Mouse (Mus musculus) embryonic facial prominence, embryonic 13.5 days (tissue): Measurements from ENCODE around the gene Olfr963. TPM values are rescaled to one million over a fixed set of nuclear protein-coding genes. Genes with fewer than 3 reads are reported as not detected.
"Not testable (repeated sequence)": the region's sequence is repeated elsewhere in the genome, so short reads cannot be mapped to it uniquely, and the experiment has no call there.

Source experiments
- ATAC-seq: fragments of 200-750 bp; cut with Nextera tagmentation; 2 replicates; pipeline ENCODE4 v1.8.0; 2017; ENCODE audit warnings: low read depth; ENCODE audit not compliant: insufficient number of reproducible peaks, insufficient read depth, low FRiP score, low TSS enrichment
- H3K27ac ChIP-seq: fragments of 300-500 bp; sonication (generic); 2 replicates; pipeline ENCODE4 v1.5.1; 2015; ENCODE audit warnings: moderate library complexity, mild to moderate bottlenecking, inconsistent platforms
- H3K27me3 ChIP-seq: fragments of 300-500 bp; sonication (generic); 2 replicates; pipeline ENCODE4 v1.6.1; 2015; ENCODE audit warnings: mild to moderate bottlenecking, inconsistent platforms
- H3K36me3 ChIP-seq: fragments of 300-500 bp; sonication (generic); 2 replicates; pipeline ENCODE4 v1.6.1; 2015; ENCODE audit warnings: mild to moderate bottlenecking, inconsistent platforms
- H3K4me1 ChIP-seq: fragments of 300-500 bp; sonication (generic); 2 replicates; pipeline ENCODE4 v1.6.1; 2015; ENCODE audit warnings: inconsistent platforms
- H3K4me2 ChIP-seq: fragments of 300-500 bp; sonication (generic); 2 replicates; pipeline ENCODE4 v1.6.1; 2015; ENCODE audit warnings: moderate library complexity, mild to moderate bottlenecking, inconsistent platforms
- H3K4me3 ChIP-seq: fragments of 300-500 bp; sonication (generic); 2 replicates; pipeline ENCODE4 v1.5.1; 2015; ENCODE audit warnings: mild to moderate bottlenecking, inconsistent platforms
- H3K9ac ChIP-seq: fragments of 300-500 bp; sonication (generic); 2 replicates; pipeline ENCODE4 v1.6.1; 2015; ENCODE audit warnings: mild to moderate bottlenecking, inconsistent platforms
- H3K9me3 ChIP-seq: fragments of 300-500 bp; sonication (generic); 2 replicates; pipeline ENCODE4 v1.6.1; 2016; ENCODE audit warnings: inconsistent platforms
- WGBS: fragments of 180-500 bp; shearing (Covaris S2); methylation state at CpG from one replicate; pipeline ENCODE4 v1.1.7; 2015; ENCODE audit warnings: mixed read lengths; 5-methylcytosine and 5-hydroxymethylcytosine counted together
- polyA plus RNA-seq: library from polyadenylated mRNA; unstranded; fragments of >200 nt; fragmentation: Nextera tagmentation; extraction: Ambion mirVana; gene quantifications from 2 replicates; pipeline ENCODE4 v1.2.1, GENCODE M21; 2015

Gene Olfr963
- polyA plus RNA-seq, 1 experiment from 2014 or later: not detected

DNA sequence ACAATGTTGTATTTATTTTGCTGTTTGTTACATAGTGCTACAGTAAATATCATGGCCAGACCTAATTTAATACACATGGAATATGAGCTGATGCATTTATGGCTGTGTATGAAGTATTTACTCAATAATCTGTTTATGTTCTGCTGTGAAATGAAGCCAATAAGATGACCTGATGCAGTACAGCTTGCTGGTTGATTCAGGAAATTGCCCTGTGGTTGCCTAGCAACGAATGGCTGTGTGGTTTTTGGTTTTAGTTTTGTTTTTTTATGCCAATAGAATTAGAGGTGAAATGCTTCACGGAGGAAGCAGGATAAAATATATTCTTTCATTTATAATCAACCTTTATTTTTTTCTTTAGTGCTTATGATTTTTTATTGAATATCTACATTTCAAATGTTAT lies 12.3 kb downstream of the Olfr963 start:
- no peak overlapping the region for H3K4me3 ChIP-seq
- H3K9ac ChIP-seq: no peak overlapping the region
- H3K4me2 ChIP-seq: no peak overlapping the region
- WGBS: 40% methylated on average over 2 of the region's 2 CpGs
- no peaks in the 10 kb centered on the region for H3K9me3 ChIP-seq
- no peak for ATAC-seq
- H3K36me3 ChIP-seq: no peaks in the 10 kb centered on the region
- no peaks in the 10 kb centered on the region for H3K27me3 ChIP-seq
- H3K27ac ChIP-seq: no peak overlapping the region
- no peaks in the 10 kb centered on the region for H3K4me1 ChIP-seq

DNA sequence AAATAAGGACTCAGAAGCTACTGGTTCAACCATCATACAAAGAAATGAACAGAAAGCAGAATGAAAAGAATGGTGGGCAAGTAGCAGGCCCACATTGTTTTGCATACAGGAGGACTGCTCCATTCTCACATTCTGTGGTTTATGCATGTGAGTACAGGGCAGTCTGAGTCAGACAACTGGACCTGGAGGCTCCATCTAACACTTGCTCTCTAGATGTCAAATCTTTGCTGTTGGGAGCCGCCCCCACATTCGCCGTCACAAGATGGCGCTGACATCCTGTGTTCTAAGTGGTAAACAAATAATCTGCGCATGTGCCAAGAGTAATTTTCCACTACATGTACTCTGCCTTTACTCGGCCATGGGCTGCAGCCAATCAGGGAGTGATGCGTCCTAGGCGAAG lies 34.1 kb downstream of the Olfr963 start:
- not testable (repeated sequence) for ATAC-seq

DNA sequence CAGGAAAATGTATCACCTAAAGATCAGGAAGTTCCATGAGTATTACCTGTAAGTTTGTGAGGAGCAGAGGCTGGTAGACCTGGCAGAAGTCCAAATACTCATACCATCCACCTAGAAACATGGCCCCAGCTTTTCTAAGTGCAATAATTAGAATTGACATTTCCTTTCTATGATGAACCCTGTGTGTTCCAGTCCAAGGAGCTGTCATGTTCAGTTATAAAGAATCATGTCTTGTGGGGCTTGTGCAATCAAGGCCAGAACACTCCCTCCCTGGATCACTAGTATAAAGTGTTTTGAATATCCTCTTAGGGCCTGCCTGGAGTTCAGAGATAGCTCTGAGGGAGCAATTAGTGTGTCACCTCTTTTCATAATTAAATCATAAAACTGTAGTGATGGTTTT lies 40.0 kb downstream of the Olfr963 start, which contains the start of gene Olfr149:
Gene Olfr149 (minus strand): TSS at position 101 of the 400 bp plus-strand sequence.
- Histone ChIP-seq H3K9ac (no peak within 1 kb of the TSS), H3K4me3 (no peak within 1 kb of the TSS), H3K4me2 (no peak within 1 kb of the TSS), H3K4me1 (no peaks in the 10 kb centered on the region), H3K36me3 (no peaks in the 10 kb centered on the region), H3K9me3 (no peaks in the 10 kb centered on the region), H3K27me3 (no peaks in the 10 kb centered on the region), H3K27ac (no peak within 1 kb of the TSS)
- no peak for ATAC-seq

More for the DNA sequence above, 34.1 kb downstream of the Olfr963 start:
- H3K4me2 ChIP-seq, H3K9ac ChIP-seq, H3K27me3 ChIP-seq, H3K4me1 ChIP-seq, H3K4me3 ChIP-seq, H3K9me3 ChIP-seq, H3K27ac ChIP-seq, H3K36me3 ChIP-seq: not testable (repeated sequence)
- 78% methylated on average over 8 of the region's 8 CpGs for WGBS

DNA sequence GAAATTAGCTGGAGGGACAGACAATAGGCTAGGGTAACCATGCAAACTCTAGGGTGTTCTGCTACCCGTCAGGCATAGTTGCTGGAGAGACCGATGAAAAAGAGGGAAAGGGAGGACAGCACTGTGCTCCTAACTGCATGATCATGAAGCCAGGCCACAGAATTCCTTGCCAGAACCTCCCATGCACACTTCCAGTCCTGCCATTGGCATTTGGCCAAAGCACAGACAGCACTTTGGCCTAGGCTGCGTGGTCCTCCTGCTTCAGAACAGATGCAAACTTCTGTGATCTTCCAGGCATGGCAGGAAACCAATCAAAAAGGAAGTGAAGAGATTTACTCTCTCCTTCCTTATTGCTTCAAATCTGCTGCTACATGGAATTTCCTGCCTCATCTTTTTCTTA lies 42.0 kb downstream of the Olfr963 start:
- Histone ChIP-seq H3K4me1 (no peaks in the 10 kb centered on the region), H3K9me3 (no peaks in the 10 kb centered on the region), H3K4me2 (no peak overlapping the region), H3K36me3 (no peaks in the 10 kb centered on the region), H3K9ac (no peak overlapping the region), H3K4me3 (no peak overlapping the region), H3K27ac (no peak overlapping the region), H3K27me3 (no peaks in the 10 kb centered on the region)
- 70% methylated on average over 3 of the region's 3 CpGs for WGBS
- ATAC-seq: no peak

DNA sequence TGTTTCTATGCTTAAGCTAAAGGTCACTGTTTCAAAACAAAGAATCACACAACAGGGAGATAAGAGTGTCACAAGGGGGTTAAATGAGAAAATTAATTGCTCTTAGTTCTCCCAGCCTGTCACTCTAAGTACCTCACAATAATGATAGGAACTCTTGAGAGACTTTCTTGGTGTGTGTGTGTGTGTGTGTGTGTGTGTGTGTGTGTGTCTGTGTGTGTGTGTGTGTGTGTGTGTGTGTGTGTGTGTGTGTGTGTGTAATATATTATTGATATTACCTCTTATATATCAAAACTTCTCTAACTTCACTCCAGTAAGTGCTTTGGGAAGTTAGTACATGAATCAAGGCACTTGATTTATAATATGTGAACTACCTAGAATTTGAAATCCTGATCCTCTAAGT lies 44.0 kb downstream of the Olfr963 start, which contains the start of gene Olfr965:
Gene Olfr965 (plus strand): TSS at position 301 of the 400 bp plus-strand sequence.
- ATAC-seq: no peak
- no peak within 1 kb of the TSS for H3K4me3 ChIP-seq
- no peaks in the 10 kb centered on the region for H3K27me3 ChIP-seq
- H3K36me3 ChIP-seq: no peaks in the 10 kb centered on the region
- H3K27ac ChIP-seq: no peak within 1 kb of the TSS
- H3K9me3 ChIP-seq: no peaks in the 10 kb centered on the region
- H3K4me1 ChIP-seq: no peaks in the 10 kb centered on the region
- H3K9ac ChIP-seq: no peak within 1 kb of the TSS
- no peak within 1 kb of the TSS for H3K4me2 ChIP-seq

Other genes starting within 250 kb of the Olfr963 start
- not detected in 2 replicates for gene Olfr952, start 240.1 kb upstream of the Olfr963 start, polyA plus RNA-seq
- not detected in 2 replicates for gene Olfr954, start 210.5 kb upstream of the Olfr963 start, polyA plus RNA-seq
- not detected in 2 replicates for gene Olfr955, start 195.3 kb upstream of the Olfr963 start, polyA plus RNA-seq
- gene Olfr44, start 173.2 kb upstream of the Olfr963 start, polyA plus RNA-seq: not detected in 2 replicates
- gene Olfr957, start 151.4 kb upstream of the Olfr963 start, polyA plus RNA-seq: 0.39 TPM in 1 of 2 replicates, not detected in the other
- not detected in 2 replicates for gene Olfr958, start 113.2 kb upstream of the Olfr963 start, polyA plus RNA-seq
- 0.06 TPM in 1 of 2 replicates, not detected in the other for gene Olfr959, start 91.6 kb upstream of the Olfr963 start, polyA plus RNA-seq
- 50.9 and 54.9 TPM in 2 replicates for gene AW551984, start 62.8 kb upstream of the Olfr963 start, polyA plus RNA-seq
- gene Olfr148, start 56.5 kb upstream of the Olfr963 start, polyA plus RNA-seq: not detected in 2 replicates
- gene Olfr960, start 45.8 kb upstream of the Olfr963 start, polyA plus RNA-seq: not detected in 2 replicates
- not detected in 2 replicates for gene Olfr961, start 22.1 kb upstream of the Olfr963 start, polyA plus RNA-seq
- gene Olfr149, start 39.9 kb downstream of the Olfr963 start, polyA plus RNA-seq: not detected in 2 replicates
- not detected in 2 replicates for gene Olfr965, start 44.1 kb downstream of the Olfr963 start, polyA plus RNA-seq
- not detected in 2 replicates for gene Olfr150, start 63.8 kb downstream of the Olfr963 start, polyA plus RNA-seq
- not detected in 2 replicates for gene Olfr967, start 79.0 kb downstream of the Olfr963 start, polyA plus RNA-seq
- not detected in 2 replicates for gene Olfr968, start 116.0 kb downstream of the Olfr963 start, polyA plus RNA-seq
- gene Olfr969, start 123.7 kb downstream of the Olfr963 start, polyA plus RNA-seq: not detected in 2 replicates
- not detected in 2 replicates for gene Olfr970, start 141.7 kb downstream of the Olfr963 start, polyA plus RNA-seq
- gene Olfr971, start 169.7 kb downstream of the Olfr963 start, polyA plus RNA-seq: not detected in 2 replicates
- gene Olfr972, start 199.2 kb downstream of the Olfr963 start, polyA plus RNA-seq: not detected in 2 replicates
- not detected in 2 replicates for gene Olfr229, start 240.1 kb downstream of the Olfr963 start, polyA plus RNA-seq